Mouse (Mus musculus) spleen, embryonic (tissue): ENCODE measurements around the gene Cebpe.

Experiments
- CTCF ChIA-PET: fragments of 350-600 bp; sonication (Branson Sonifier 250); formaldehyde crosslinking; loops from one replicate; lab custom pipeline; 2022; lab: Charles Lee

The Cebpe gene

DNA sequence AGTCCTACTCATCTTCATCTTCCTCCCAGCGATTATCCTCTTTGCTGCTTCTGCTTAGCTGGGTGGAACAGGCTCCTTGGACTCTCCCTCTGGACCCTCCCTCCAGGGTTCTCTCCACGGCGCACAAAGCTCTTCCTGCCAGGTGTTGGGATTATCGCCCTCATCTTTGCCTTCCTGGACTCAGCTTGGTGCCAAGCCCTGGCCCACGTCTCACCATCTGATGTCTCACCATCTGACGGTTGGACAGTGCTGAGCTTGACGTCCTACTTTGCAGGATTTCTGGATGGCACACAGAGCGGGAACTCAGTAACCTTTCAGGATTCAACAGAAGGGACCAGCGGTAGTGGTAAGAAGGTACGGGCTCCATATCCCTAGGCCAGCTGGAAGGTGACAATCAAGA lies 9.7 kb upstream of the Cebpe start:
- CTCF ChIA-PET, result interaction anchor here (0.6 kb wide), 1 partner anchor 9 kb away, joined by 3 read pairs; no protein-coding TSS in a partner anchor

DNA sequence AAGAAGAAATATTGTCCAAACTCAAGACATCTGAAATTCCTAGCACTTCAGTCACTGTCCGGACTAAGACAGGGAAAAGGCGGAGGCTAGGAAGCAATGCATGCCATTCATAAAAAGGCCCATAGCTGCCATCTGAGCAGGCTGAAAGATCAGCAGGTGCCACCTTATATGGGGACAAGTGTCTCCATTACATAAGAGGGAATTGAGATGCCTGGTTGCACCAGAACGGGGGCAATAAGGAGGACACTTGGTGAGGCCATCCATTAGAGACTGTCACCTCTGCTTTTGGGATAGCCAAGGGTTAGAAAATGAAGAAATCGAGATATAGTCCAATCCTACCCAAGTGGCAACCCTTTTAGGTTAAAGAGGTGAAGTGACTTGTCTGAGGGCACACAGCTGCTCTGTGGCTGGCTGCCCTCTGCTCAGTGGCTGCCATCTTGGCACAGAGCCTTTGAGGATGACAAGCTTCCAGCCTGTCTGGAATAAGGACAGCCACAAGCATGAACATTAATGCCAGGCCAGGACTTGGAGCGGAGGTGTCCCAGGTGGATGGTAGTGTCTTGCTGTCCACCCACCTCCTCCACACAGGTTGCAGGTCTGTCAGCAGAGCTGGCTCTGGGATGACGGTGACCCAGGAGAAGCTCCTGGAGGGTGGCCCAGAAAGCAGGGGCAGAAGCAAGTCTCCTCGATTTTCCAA lies 8.8 kb upstream of the Cebpe start:
- CTCF ChIA-PET, result no interaction called here

DNA sequence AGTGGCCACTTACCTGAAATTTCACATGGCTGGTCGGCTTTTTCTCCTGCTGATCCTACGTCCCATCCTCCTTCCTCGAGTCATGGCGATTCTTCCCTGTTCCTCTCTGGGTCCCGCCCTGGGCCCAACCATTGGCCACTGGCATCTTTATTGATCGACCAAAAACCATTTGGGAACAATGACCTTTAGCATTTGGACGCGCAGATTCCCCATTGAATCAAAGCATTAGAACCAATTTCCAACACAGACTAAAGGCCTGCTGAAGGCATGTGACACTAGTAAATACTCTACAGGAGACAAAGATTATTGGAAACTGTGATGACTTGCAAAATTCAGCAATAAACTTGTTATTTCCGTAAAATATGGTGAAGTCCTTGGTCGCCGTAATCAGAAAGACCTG lies 8.1 kb upstream of the Cebpe start:
- CTCF ChIA-PET, result no interaction called here

DNA sequence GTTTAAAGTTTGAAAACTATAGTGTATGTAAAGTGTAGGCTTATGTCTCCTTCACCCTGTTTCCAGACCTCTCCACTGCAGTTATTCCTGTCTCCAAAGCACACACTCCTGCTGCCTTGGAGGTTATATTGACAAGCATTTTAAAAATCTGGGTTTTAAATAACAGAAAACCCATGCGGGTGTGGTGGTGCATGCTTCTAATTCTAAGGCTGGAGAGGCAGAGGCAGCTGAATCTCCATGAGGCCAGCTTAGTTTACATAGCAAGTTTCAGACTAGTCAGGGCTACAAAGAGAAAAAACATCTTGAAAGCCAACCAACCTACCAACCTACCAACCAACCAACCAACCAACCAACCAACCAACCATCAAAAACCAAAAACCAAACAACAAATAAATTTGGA lies 3.4 kb upstream of the Cebpe start:
- CTCF ChIA-PET, result interaction anchor here (0.7 kb wide), 1 partner anchor 334 kb away, joined by 3 read pairs; no protein-coding TSS in a partner anchor

DNA sequence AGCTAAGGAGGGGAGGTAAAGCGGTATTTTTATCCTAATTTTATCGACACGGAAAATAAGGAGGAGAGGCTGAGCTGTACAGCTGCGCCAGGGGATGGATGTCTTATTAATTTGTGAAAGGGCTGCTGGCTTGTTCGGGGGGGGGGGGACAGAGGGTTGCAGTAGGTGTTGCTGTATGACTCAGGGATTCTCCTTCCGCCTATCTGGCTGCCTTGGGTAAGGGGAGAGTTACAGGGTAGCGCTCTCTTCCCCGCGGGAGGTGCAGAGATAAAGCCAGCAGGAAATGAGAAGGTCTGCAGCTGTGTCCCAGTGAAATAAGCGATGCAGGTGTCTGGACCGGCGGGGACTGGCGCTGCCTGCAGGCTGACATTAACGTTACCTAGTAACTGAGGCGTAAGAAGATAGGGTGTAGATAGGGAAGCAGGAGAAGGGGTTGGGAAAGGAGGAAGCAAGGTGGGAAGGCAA lies 2.7 kb upstream of the Cebpe start:
- CTCF ChIA-PET, result interaction anchor here (0.6 kb wide), 4 partner anchors 12 to 652 kb away, joined by 4 to 6 read pairs (median 4); no protein-coding TSS in a partner anchor

DNA sequence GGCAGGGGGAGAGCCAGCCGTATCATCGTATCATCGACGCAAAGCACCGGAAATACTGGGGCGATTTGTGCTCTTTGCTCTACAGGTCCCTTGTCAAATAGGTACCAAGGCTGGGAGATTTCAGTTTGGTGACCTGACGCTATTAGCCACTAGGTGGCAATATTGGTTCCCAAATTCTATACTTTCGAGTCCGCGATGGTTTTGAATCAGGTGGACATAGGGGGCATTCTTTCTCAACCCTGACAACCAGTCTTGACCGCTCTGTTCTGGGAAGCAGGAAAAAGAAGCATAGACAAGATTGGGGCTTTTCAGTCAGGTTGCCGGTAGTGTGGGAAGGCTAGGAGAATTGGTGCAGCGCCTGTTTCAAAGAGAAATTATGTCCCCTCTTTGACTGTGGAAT lies 2.1 kb upstream of the Cebpe start:
- CTCF ChIA-PET, result interaction anchor here (0.6 kb wide), 4 partner anchors 11 to 651 kb away, joined by 4 to 6 read pairs (median 4); no protein-coding TSS in a partner anchor

DNA sequence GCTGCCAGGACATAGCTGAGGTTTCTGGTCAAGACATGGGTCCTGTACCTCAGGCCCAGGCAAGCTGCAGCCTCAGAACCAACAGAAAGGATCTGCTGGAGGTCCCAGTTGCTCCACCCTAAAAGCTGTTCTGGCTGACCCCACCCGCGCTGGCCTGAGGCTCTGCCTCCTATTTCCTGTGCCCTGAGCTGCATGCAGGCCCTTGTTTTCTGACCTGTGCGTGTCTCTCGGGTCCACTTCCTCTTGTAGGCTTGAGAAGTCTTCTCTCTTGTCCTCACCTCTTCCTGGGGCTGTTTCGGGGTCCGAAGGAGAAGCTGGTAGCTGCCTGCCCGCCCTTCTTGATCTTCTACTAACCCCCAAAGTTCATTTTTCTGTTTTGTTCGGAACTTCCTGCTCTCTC lies 887 bp upstream of the Cebpe start:
- CTCF ChIA-PET, result interaction anchor here (0.7 kb wide), 2 partner anchors 9 to 30 kb away, joined by 3 to 5 read pairs; no protein-coding TSS in a partner anchor

DNA sequence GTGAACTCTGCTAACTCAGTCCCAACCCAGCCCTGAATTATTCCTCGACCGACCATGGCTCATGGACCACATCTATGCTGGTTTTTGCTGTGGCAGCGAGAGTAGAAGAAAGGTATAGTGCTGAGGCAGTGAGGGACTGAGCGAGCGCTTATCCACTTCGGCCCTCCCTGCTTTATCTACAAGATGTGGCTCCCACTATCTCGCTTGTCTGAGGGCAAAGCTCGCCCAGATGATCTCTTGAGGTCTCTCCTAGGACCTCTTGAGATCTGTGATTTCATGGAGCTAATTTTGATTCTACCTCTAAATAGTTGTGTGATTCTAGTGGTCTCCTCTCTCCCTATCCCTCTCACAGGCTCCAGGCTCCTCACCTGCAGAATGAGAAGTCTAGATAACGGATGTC lies 2.9 kb downstream of the Cebpe start:
- CTCF ChIA-PET, result no interaction called here

DNA sequence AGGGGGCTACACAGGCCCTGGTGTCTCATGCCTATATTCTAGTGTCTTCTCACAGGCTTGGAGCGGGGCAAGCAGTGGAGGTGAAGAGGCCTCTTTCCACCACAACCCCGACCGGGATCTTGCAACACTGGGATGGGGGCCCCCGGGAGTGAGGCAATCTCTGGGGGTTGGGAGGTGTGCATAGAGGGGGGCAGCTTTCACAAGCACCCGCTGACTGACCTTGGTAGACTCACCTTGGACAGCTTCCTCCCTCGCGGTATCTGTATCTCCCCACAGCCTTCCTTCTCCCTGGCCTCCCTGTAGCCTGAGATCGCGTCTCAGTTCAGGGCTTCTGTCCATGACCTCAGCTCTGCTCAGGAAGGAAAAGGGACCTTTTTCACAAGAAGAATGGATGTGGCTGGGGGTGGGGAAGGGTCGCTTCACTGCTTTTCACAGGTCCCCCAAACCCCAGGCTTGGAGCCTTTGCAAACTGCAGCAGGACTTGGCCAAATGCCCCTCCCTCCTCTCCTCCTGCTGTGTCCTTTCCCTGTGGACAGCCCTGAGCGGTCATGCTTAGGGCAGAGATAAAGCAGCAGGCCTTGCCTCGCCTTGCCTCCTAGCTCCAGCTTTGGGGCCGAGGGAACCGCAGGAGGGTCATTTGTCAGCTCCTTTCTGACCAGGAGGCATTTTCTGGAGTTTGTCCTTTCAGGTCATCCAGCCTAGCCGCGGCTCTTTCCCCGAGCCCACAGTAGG lies 5.2 kb downstream of the Cebpe start:
- CTCF ChIA-PET, result no interaction called here

DNA sequence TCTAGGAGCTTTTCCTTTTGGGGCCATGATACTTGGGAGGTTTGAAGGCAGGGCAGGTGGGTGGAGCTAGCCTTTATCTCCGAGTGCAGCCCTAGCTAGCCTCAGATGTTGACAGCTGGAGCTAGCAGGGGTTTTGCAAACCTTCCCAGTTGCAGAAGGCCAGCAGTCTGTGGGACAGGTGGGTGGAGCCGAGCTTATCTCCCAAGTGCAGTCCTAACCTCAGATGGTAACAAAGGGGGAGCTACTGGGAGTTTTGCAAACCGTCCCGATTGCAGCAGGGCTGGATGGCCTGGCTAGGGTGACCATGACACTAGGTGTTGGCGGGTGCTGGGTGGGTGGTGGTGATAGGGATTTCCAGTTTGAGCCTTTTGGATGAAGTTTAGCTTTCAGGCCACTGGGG lies 6.1 kb downstream of the Cebpe start:
- CTCF ChIA-PET, result interaction anchor here (0.7 kb wide), 1 partner anchor 17 kb away, joined by 3 read pairs; no protein-coding TSS in a partner anchor

DNA sequence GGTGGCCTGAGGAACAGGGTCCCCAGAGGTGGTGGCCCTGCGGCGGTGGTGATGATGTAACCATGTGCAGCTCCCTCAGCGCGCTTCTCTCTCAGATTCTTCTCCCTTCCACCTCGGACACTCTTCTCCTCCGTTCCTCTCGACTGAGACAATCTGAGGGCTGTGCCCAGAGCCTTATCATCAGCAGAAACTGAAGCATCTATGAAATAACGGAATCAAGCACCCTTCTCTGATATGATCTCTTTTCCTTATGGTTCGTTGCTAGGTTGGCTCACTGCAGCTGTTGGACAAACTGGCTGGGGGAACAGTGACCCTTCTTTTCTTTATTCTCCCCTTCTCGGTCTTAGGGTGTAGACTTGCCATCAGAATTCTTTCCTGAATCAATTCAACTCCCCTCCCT lies 8.8 kb downstream of the Cebpe start:
- CTCF ChIA-PET, result interaction anchor here (0.6 kb wide), 1 partner anchor 11 kb away, joined by 4 read pairs; no protein-coding TSS in a partner anchor

DNA sequence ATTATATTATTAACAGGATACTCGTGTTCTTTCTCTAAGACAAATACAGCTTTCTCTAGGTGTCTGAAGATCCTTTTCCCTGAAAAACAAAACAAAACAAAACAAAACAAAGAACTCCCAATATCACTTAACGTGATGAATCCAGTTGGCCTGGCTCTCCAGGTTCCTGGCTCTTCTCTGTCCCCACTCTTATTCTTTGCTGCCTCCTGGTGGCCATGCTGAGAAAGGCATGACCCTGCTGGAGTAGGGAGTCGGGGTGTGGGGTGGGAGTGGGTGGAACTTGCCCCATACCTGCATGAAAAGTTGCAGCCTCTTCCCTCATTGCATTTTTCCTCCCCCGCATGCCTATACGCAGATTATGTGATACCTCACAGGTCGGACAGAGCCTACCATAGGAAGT lies 10.7 kb downstream of the Cebpe start:
- CTCF ChIA-PET, result no interaction called here

DNA sequence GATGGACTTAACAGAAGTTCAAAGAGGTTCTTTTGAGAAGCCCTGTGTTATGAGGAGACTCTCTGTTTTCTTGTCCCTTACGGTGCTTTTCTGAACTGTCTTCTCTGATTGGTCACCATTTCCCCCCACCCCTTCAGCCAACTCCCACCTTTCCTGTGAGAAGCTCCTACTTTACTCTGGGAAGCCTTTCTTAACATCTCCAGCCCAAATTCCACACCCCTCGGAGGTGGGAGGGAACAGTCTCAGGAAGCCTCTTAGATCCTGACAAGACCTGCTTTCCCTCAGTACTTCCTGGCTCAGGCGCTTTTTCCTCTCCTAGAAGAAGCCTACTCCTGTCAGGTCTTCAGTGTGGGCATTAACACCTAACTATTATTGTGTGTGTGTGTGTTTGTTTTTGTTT lies 12.4 kb downstream of the Cebpe start:
- CTCF ChIA-PET, result no interaction called here

DNA sequence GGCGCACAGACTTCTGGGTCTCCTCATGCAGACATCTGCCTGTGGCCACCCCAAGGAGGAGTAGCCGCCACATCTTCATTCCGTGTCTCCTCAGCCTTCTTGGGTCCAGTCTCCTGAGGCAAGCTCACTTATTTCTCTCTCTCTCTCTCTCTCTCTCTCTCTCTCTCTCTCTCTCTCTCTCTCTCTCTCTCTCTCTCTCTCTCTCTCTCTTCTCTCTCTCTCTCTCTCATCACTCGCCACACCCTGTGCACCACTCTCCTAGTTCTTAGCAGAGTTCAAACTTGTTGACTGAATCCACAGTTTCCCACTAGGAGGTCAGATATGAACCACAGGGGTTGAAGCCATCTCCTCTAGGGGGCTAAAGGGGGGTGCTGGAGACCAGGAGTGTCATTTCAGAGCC lies 13.2 kb downstream of the Cebpe start, which contains the start of gene Gm29776:
Gene Gm29776 (minus strand): TSS at position 101 of the 400 bp plus-strand sequence.
- CTCF ChIA-PET, result interaction anchor here (0.7 kb wide), 1 partner anchor 9 kb away, joined by 3 read pairs; no protein-coding TSS in a partner anchor

DNA sequence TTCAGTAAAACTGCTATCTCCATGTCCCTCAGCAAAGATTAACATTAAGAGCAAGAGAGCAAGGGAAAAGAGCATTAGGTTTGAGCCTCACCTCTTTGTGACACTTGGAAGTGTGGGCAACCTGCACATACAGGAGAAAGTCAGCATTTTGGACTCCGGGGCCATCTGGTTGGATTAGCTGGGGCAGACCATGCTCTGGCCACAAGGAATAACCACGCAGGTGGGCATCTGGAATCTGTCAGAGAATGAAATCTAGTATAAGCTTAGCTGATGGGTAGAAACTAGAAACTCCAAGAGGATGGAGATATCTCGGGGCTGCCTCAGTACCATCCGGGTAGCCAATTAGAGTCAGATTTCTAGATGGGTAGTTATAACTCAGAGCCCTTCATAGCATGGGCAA lies 15.2 kb downstream of the Cebpe start:
- CTCF ChIA-PET, result no interaction called here

DNA sequence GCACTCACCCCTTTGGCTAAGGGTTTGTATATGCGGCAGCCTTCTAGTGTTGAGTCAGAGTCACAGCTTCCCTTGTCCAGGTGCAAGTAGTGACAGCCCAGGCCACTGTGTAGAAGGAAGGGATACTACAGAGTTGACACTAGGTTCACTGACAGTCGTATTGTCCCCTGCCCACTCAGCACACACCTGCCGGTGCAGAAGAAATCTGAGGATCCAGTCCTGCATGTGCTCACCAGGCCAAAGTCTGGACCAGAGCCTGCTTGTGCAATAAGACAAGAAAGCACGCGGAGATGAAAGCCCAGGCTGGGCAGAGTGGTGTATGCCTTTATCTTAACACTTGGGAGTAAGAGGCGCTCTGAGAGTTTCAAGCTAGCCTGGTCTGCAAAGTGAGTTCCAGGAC lies 16.9 kb downstream of the Cebpe start:
- CTCF ChIA-PET, result no interaction called here

DNA sequence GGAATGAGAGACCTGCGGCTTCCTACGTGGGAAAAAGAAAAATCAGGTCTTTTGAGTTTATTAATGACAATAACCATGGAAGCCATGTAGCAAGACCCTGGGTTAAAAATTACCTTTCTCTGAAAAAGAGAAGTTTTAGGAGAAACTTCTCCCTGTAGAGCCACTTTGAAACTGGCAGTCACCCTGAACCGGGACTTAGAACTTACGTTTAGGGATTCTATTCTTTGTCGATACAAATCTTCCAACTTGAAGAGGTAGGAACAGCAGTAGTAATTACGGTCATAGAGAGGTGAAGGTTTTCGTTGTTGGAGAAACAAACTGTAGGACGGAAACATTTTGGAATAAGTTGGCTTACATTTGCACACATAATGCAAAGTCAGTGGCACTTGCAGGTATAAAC lies 24.7 kb downstream of the Cebpe start:
- CTCF ChIA-PET, result no interaction called here

DNA sequence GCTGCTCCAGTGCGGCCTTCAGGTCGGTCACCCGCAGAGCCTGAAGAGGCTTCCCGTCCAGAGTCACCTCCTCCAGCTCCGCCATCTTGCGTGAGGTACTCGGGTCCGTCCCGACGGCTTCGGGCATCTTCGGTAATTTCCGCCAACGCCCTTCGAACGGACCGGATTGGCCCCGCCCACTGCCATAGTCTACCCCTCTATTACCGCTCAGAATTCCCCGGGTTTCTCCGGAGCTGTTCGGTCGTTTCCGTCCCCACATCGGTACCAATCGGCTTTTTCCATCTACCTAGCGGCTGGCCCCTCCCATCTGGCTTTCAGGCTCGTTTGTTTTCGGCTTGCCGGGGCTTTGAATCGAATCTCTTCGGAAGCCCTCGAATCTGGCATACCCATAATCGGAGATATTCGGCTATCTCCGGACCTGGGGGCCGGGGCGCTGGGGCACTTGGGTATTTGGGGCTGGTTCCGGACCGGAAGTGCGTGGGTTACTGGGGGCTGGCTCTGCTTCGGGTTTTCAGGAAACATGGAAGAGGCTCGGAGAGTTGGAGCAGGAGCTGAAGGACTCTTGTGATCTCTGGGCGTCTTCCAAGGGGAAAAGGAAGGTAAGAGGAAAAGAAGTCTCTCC lies 25.3 kb downstream of the Cebpe start, which contains the start of gene Acin1:
Gene Acin1 (minus strand): TSS at position 410 of the 622 bp plus-strand sequence.
- CTCF ChIA-PET, result no interaction called here

DNA sequence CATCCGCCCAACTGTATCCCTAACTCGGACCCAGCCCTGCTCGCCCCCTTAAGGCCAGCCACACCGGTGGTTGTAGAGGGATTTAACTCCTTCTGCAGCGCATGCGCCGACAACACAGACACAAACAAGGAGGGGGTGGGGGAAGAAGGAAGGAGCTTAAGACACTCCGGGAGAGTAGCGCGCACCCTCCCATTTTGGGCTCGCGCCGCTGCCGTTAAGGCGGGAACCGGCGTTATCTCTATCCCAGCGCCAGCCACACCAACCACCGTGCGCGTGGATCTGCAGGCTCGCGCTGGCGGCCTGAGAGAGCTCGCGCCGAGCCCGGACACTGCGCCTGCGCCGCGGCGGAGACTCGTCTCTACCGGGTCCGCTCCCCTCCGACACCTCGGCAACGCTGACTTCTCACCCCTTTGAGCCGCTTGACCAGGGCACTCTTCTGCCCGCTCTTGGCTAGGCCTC lies 25.9 kb downstream of the Cebpe start, which contains the start of gene 1700123O20Rik:
Gene 1700123O20Rik (plus strand): TSS at position 154 of the 459 bp plus-strand sequence.
- CTCF ChIA-PET, result no interaction called here

DNA sequence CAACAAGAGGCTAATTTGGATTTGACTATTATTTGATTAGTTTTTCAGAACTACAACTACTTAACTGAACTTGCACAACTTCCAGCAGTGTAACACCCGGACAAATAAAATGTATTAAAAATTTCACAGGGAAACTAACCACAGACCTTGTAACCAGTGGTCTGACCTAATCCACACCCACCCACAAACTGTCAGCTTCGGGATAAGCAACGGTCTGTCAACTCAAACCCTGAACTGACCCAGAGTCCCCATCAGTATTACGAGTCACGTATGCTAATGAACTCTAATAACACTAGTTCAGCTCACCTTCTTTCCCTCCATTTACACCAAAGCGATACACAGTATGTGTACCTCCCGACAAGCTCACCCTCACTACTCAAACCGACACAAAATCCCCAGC lies 26.5 kb downstream of the Cebpe start:
- CTCF ChIA-PET, result no interaction called here

DNA sequence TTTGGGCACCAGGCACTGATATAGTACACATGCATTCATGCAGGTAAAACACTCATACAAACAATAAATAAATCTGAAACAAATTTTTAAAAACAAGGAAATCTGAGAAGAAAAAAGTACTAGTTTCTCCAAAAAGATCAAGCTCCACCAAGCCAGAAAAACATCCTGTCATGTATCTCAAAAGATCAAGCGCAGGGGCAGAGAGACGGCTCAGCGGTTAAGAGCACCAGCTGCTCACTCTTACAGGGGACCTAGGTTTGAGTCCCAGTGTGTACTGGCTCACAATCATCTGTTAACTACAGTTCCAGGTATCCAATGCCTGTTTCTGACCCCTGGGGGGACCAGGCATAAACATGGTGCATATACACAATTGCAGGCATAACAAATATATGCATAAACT lies 29.6 kb downstream of the Cebpe start:
- CTCF ChIA-PET, result interaction anchor here (0.6 kb wide), 1 partner anchor 31 kb away, joined by 5 read pairs; no protein-coding TSS in a partner anchor
